Mouse (Mus musculus) retina, postnatal 1 day (tissue): ENCODE results near the gene Psmd14.

Source experiments
- DNase-seq: peaks from one replicate; pipeline ENCODE4 v3.0.0-alpha.2; 2012

Gene Psmd14

GRCm38 (mm10) chr2:61764470-61765105 lies 53.1 kb downstream of the Psmd14 start:
- no peak for DNase-seq

- DNase-seq, result no peak
These were observed 54.0 kb downstream of the Psmd14 start for GRCm38 (mm10) chr2:61765526-61765925.

- no peak for DNase-seq
These were observed 69.3 kb downstream of the Psmd14 start for GRCm38 (mm10) chr2:61780794-61781193.

- DNase-seq, result no peak
These were observed 83.5 kb downstream of the Psmd14 start for GRCm38 (mm10) chr2:61794960-61795359.

GRCm38 (mm10) chr2:61798048-61798447 lies 86.6 kb downstream of the Psmd14 start:
- DNase-seq, result no peak

- DNase-seq, result peak; percentile 40
These were observed 91.3 kb downstream of the Psmd14 start, which contains the start of gene Tbr1 for GRCm38 (mm10) chr2:61802656-61803251. Tbr1 (plus strand) TSS chr2:61802930.

GRCm38 (mm10) chr2:61803443-61804367 lies 92.2 kb downstream of the Psmd14 start:
- peak; percentile 57 for DNase-seq

- DNase-seq, result peak; percentile 67
These were observed 92.9 kb downstream of the Psmd14 start for GRCm38 (mm10) chr2:61804382-61804840.

GRCm38 (mm10) chr2:61804841-61805540 lies 93.5 kb downstream of the Psmd14 start:
- DNase-seq, result peak; percentile 45

GRCm38 (mm10) chr2:61805541-61806345 lies 94.2 kb downstream of the Psmd14 start:
- peak; percentile 58 for DNase-seq

GRCm38 (mm10) chr2:61806346-61806825 lies 94.9 kb downstream of the Psmd14 start:
- peak; percentile 19 for DNase-seq

GRCm38 (mm10) chr2:61807151-61807550 lies 95.7 kb downstream of the Psmd14 start:
- DNase-seq, result peak; percentile 69

- no peak for DNase-seq
These were observed 96.3 kb downstream of the Psmd14 start for GRCm38 (mm10) chr2:61807781-61808180.

- DNase-seq, result peak; percentile 24
These were observed 97.3 kb downstream of the Psmd14 start for GRCm38 (mm10) chr2:61808776-61809175.

- DNase-seq, result no peak
These were observed 97.9 kb downstream of the Psmd14 start for GRCm38 (mm10) chr2:61809381-61809780.

- no peak for DNase-seq
These were observed 99.3 kb downstream of the Psmd14 start for GRCm38 (mm10) chr2:61810751-61811150.

GRCm38 (mm10) chr2:61811163-61811506 lies 99.6 kb downstream of the Psmd14 start:
- DNase-seq, result peak; percentile 24

- DNase-seq, result peak; percentile 79
These were observed 100.3 kb downstream of the Psmd14 start for GRCm38 (mm10) chr2:61811507-61812421.

GRCm38 (mm10) chr2:61812536-61812935 lies 101.0 kb downstream of the Psmd14 start:
- DNase-seq, result peak; percentile 27

GRCm38 (mm10) chr2:61813106-61813505 lies 101.6 kb downstream of the Psmd14 start:
- peak; percentile 32 for DNase-seq

- DNase-seq, result no peak
These were observed 102.0 kb downstream of the Psmd14 start for GRCm38 (mm10) chr2:61813521-61813920.
